Comparison of ENCODE assay signal across 24 mouse cellular contexts in genomic region chr1:180023512-180023911, GRCm38 (mm10).
A peak's percentile ranks its signal among the peaks of the same experiment; 100 is the strongest.
DNase-seq lines count a peak whose midpoint lies in the region; ATAC-seq and TF ChIP-seq lines count a peak whose summit lies in the region.
"Had no signal": no experiment of that assay in that cellular context is flagged by ENCODE, and none has a peak within 500 bp of the region (broad histone marks: within the 10 kb centered on the region; RNA-seq: fewer than 3 reads in every experiment).

No protein-coding gene starts in this region.

- H3K4me2 ChIP-seq in kidney, embryonic 14.5 days (replicated peaks; ENCODE audit: low read depth, low read length), result no peak overlapping the region
- no peak overlapping the region for H3K4me2 ChIP-seq in kidney, embryonic 16.5 days (replicated peaks; ENCODE audit: low read depth, low read length)
- H3K4me2 ChIP-seq in liver, postnatal 0 days (ENCODE audit: low read depth, low read length), result no peak overlapping the region
- H3K4me2 ChIP-seq: embryonic facial prominence, embryonic 12.5 days; embryonic facial prominence, embryonic 15.5 days; heart, embryonic 11.5 days; hindbrain, embryonic 12.5 days; hindbrain, embryonic 15.5 days had no signal

- H3K4me3 ChIP-seq in kidney, adult 2 months (ENCODE audit: insufficient read depth, low read depth, low read length), result no peak overlapping the region
- no peak overlapping the region for H3K4me3 ChIP-seq in kidney, embryonic 14.5 days (ENCODE audit: low read length)
- no peak overlapping the region for H3K4me3 ChIP-seq in kidney, embryonic 16.5 days (ENCODE audit: low read length)
- no peak overlapping the region for H3K4me3 ChIP-seq in liver, adult 2 months (ENCODE audit: insufficient read depth, low read depth, low read length)
- no peak overlapping the region for H3K4me3 ChIP-seq in liver, postnatal 0 days (ENCODE audit: low read depth, low read length)
- H3K4me3 ChIP-seq: embryonic facial prominence, embryonic 12.5 days; embryonic facial prominence, embryonic 15.5 days; hindbrain, embryonic 12.5 days; hindbrain, embryonic 15.5 days had no signal

- DNase-seq in kidney, adult 2 months, result peak; percentile 32
- peak; percentile 21 to 23 for DNase-seq in kidney, postnatal 36 days
- peak; percentile 92 for DNase-seq in liver, adult 2 months (ENCODE audit: extremely low read depth, low read depth, low spot score)
- no peak for DNase-seq in liver, postnatal 0 days
- DNase-seq in telencephalon, adult 2 months (ENCODE audit: low read depth, low spot score), result peak; percentile 17
- DNase-seq in cerebellum, postnatal 14 days, result no peak
- DNase-seq: adrenal gland, postnatal 10 days; adrenal gland, postnatal 36 days; cerebellum, adult 11 months; cerebellum, adult 9-10 months; cerebellum, postnatal 25 days; forebrain, postnatal 0 days; gastrocnemius, postnatal 10 days; heart, adult 11 months had no signal

- peaks cover 20% of the 10 kb centered on the region for H3K79me2 ChIP-seq in liver, adult 2 months (ENCODE audit: control insufficient read depth, insufficient read depth, low read length)

- no peaks in the 10 kb centered on the region for H3K27me3 ChIP-seq in kidney, adult 2 months (replicated peaks; ENCODE audit: control insufficient read depth, insufficient read depth, low read length)
- no peaks in the 10 kb centered on the region for H3K27me3 ChIP-seq in kidney, embryonic 14.5 days (ENCODE audit: control insufficient read depth, insufficient read depth, low read length)
- no peaks in the 10 kb centered on the region for H3K27me3 ChIP-seq in kidney, embryonic 16.5 days (ENCODE audit: insufficient read depth, low read length)
- no peaks in the 10 kb centered on the region for H3K27me3 ChIP-seq in liver, adult 2 months (ENCODE audit: control insufficient read depth, insufficient read depth, low read length)
- no peaks in the 10 kb centered on the region for H3K27me3 ChIP-seq in liver, postnatal 0 days (ENCODE audit: insufficient read depth, low read length)
- H3K27me3 ChIP-seq: embryonic facial prominence, embryonic 12.5 days; embryonic facial prominence, embryonic 15.5 days; hindbrain, embryonic 12.5 days; hindbrain, embryonic 15.5 days had no signal

- TF ChIP-seq EP300 in liver, postnatal 0 days (IDR thresholded peaks at IDR 0.05; ENCODE audit: low read depth), result no peak

- H3K4me1 ChIP-seq in kidney, adult 2 months (ENCODE audit: control insufficient read depth, insufficient read depth, low read length), result peaks cover 11% of the 10 kb centered on the region; the same call in 1 of the 2 replicates
- no peaks in the 10 kb centered on the region for H3K4me1 ChIP-seq in kidney, embryonic 14.5 days (ENCODE audit: control insufficient read depth, insufficient read depth, low read length)
- H3K4me1 ChIP-seq in kidney, embryonic 16.5 days (ENCODE audit: insufficient read depth, low read length), result 0 out of 2 replicates have a peak, but pooled peaks cover 5% of the 10 kb centered on the region
- H3K4me1 ChIP-seq in liver, adult 2 months (ENCODE audit: control insufficient read depth, insufficient read depth, low read length), result peaks cover 13% of the 10 kb centered on the region
- H3K4me1 ChIP-seq in liver, postnatal 0 days (ENCODE audit: insufficient read depth), result peaks cover 3% of the 10 kb centered on the region; the same call in 1 of the 2 replicates
- H3K4me1 ChIP-seq: embryonic facial prominence, embryonic 12.5 days; embryonic facial prominence, embryonic 15.5 days had no signal

- H3K9me3 ChIP-seq in kidney, embryonic 14.5 days (ENCODE audit: control insufficient read depth, low read length), result no peaks in the 10 kb centered on the region
- no peaks in the 10 kb centered on the region for H3K9me3 ChIP-seq in kidney, embryonic 16.5 days (ENCODE audit: low read length)
- H3K9me3 ChIP-seq in liver, postnatal 0 days (ENCODE audit: low read length), result no peaks in the 10 kb centered on the region
- H3K9me3 ChIP-seq: embryonic facial prominence, embryonic 12.5 days; embryonic facial prominence, embryonic 15.5 days; hindbrain, embryonic 12.5 days; hindbrain, embryonic 15.5 days had no signal

- no peak for TF ChIP-seq CTCF in kidney, adult 2 months (conservative IDR thresholded peaks at IDR 0.05; ENCODE audit: insufficient read depth, insufficient read length, low read depth, low read length)
- no peak for TF ChIP-seq CTCF in liver, adult 2 months (IDR thresholded peaks at IDR 0.05; ENCODE audit: low read depth, low read length)
- no peak for TF ChIP-seq CTCF in liver, postnatal 0 days (IDR thresholded peaks at IDR 0.05; ENCODE audit: low read depth)

- WGBS in kidney, adult 2 months, result 74% methylated on average over 5 of the region's 5 CpGs
- 87% methylated on average over 5 of the region's 5 CpGs for WGBS in kidney, embryonic 14.5 days
- WGBS in kidney, embryonic 16.5 days, result 86% methylated on average over 5 of the region's 5 CpGs
- WGBS in liver, adult 2 months, result 47% methylated on average over 5 of the region's 5 CpGs
- WGBS in liver, postnatal 0 days (ENCODE audit: insufficient replicate concordance), result 83% methylated on average over 5 of the region's 5 CpGs

- no peak for TF ChIP-seq POLR2A in kidney, adult 2 months (IDR thresholded peaks at IDR 0.05; ENCODE audit: low read depth, low read length)
- no peak for TF ChIP-seq POLR2A in liver, adult 2 months (IDR thresholded peaks at IDR 0.05; ENCODE audit: extremely low read depth, insufficient read depth, low read length)

- no peak overlapping the region for H3K27ac ChIP-seq in kidney, adult 2 months (ENCODE audit: insufficient read depth, low read depth, low read length)
- H3K27ac ChIP-seq in kidney, embryonic 14.5 days (ENCODE audit: low read depth, low read length), result no peak overlapping the region
- no peak overlapping the region for H3K27ac ChIP-seq in kidney, embryonic 16.5 days (ENCODE audit: low read length)
- no peak overlapping the region; the same call in 1 of the 2 replicates for H3K27ac ChIP-seq in liver, adult 2 months (replicated peaks; ENCODE audit: insufficient read depth, low read depth, low read length)
- H3K27ac ChIP-seq in liver, postnatal 0 days (ENCODE audit: low read depth), result no peak overlapping the region
- H3K27ac ChIP-seq: embryonic facial prominence, embryonic 12.5 days; embryonic facial prominence, embryonic 15.5 days; hindbrain, embryonic 12.5 days; hindbrain, embryonic 15.5 days had no signal

- ATAC-seq in kidney, embryonic 14.5 days (ENCODE audit: low FRiP score, low TSS enrichment), result no peak
- no peak for ATAC-seq in kidney, embryonic 16.5 days (ENCODE audit: low FRiP score, low TSS enrichment)
- no peak for ATAC-seq in liver, postnatal 0 days
- ATAC-seq: activated CD4-positive, CD25-positive, alpha-beta regulatory T cell, adult 4 months; CD4-positive, CD25-positive, alpha-beta regulatory T cell, adult 4 months; forebrain, embryonic 14.5 days; forebrain, postnatal 0 days had no signal

- no peak overlapping the region for H3K9ac ChIP-seq in kidney, embryonic 14.5 days (ENCODE audit: low read depth, low read length)
- H3K9ac ChIP-seq in kidney, embryonic 16.5 days (replicated peaks; ENCODE audit: low read length), result no peak overlapping the region
- H3K9ac ChIP-seq in liver, adult 2 months (ENCODE audit: low read depth, low read length), result no peak overlapping the region
- H3K9ac ChIP-seq in liver, postnatal 0 days (replicated peaks), result no peak overlapping the region
- H3K9ac ChIP-seq: embryonic facial prominence, embryonic 12.5 days; embryonic facial prominence, embryonic 15.5 days; forebrain, postnatal 0 days; hindbrain, embryonic 12.5 days; hindbrain, embryonic 15.5 days had no signal

- H3K36me3 ChIP-seq in kidney, adult 2 months (ENCODE audit: control insufficient read depth, insufficient read depth, low read length), result no peaks in the 10 kb centered on the region
- no peaks in the 10 kb centered on the region for H3K36me3 ChIP-seq in kidney, embryonic 14.5 days (ENCODE audit: control insufficient read depth, insufficient read depth, low read length)
- H3K36me3 ChIP-seq in kidney, embryonic 16.5 days (ENCODE audit: insufficient read depth, low read length), result no peaks in the 10 kb centered on the region
- no peaks in the 10 kb centered on the region for H3K36me3 ChIP-seq in liver, adult 2 months (ENCODE audit: control insufficient read depth, insufficient read depth, low read length)
- H3K36me3 ChIP-seq in liver, postnatal 0 days (replicated peaks; ENCODE audit: insufficient read depth, low read length), result no peaks in the 10 kb centered on the region
- H3K36me3 ChIP-seq: embryonic facial prominence, embryonic 12.5 days; embryonic facial prominence, embryonic 15.5 days; hindbrain, embryonic 12.5 days; hindbrain, embryonic 15.5 days had no signal

Comparison
In these comparisons a context has a peak if more than half of its experiments do, and no peak if none do; other contexts are left out.
1. DNase-seq: peak in kidney, adult 2 months (single experiment), kidney, postnatal 36 days (2 of 2), liver, adult 2 months (single experiment) and telencephalon, adult 2 months (single experiment); none in liver, postnatal 0 days (single experiment) and cerebellum, postnatal 14 days (0 of 2).